Mouse (Mus musculus) CH12.LX (cell line): ENCODE results near the gene Nasp. TPM values are rescaled to one million over a fixed set of nuclear protein-coding genes. Genes with fewer than 3 reads are reported as not detected.

Experiments
- DNase-seq: peaks from one replicate; pipeline ENCODE4 v3.0.0-alpha.2; 2013; ENCODE audit errors: extremely low read depth
- H3K27ac ChIP-seq: 2 replicates; pipeline ENCODE4 v1.5.1; 2012; ENCODE audit warnings: low read depth, mild to moderate bottlenecking, control low read depth, moderate library complexity; ENCODE audit not compliant: insufficient read depth
- H3K27me3 ChIP-seq: replicated peaks from 2 replicates; pipeline ENCODE3; 2012; ENCODE audit warnings: inconsistent platforms
- H3K36me3 ChIP-seq, 2 experiments: replicated peaks in 1 of 2; 2 replicates each; pipeline versions ENCODE3 to v1.6.1; 2012; ENCODE audit warnings: inconsistent platforms in 1 of 2, low read length in 1 of 2, mild to moderate bottlenecking in 1 of 2, mixed read lengths in 1 of 2, moderate library complexity in 1 of 2; ENCODE audit not compliant: control insufficient read depth in 1 of 2, insufficient read depth in 1 of 2
- H3K4me1 ChIP-seq, 2 experiments: 2 replicates each; pipeline ENCODE4 v1.6.1; 2012; ENCODE audit warnings: inconsistent platforms in 1 of 2, moderate library complexity in 1 of 2; ENCODE audit not compliant: insufficient read depth in 2 of 2, control insufficient read depth in 1 of 2
- H3K4me2 ChIP-seq: 2 replicates; pipeline ENCODE4 v1.6.1; 2012; ENCODE audit warnings: low read depth, mild to moderate bottlenecking, control low read depth; ENCODE audit not compliant: poor library complexity, insufficient read depth, severe bottlenecking
- H3K4me3 ChIP-seq, 3 experiments: fragments of 150-350 bp in 1 of 3; sonication (generic) in 1 of 3; replicated peaks in 1 of 3; 2 replicates each; pipeline versions ENCODE3 to v1.5.1; 2011 to 2012; ENCODE audit warnings: low read depth in 2 of 3, low read length in 2 of 3, mild to moderate bottlenecking in 2 of 3, moderate library complexity in 2 of 3, control low read depth in 1 of 3, improper control_type of control experiment in 1 of 3, inconsistent platforms in 1 of 3, mixed read lengths in 1 of 3; ENCODE audit not compliant: poor library complexity in 1 of 3
- H3K79me2 ChIP-seq: replicated peaks from 2 replicates; pipeline ENCODE4 v1.6.1; 2012; ENCODE audit warnings: mild to moderate bottlenecking, moderate library complexity; ENCODE audit not compliant: control insufficient read depth, poor library complexity, insufficient read depth, severe bottlenecking; ENCODE audit errors: extremely low read depth
- H3K9ac ChIP-seq: 2 replicates; pipeline ENCODE4 v1.6.1; 2012; ENCODE audit warnings: low read depth, mild to moderate bottlenecking, control low read depth, moderate library complexity; ENCODE audit not compliant: insufficient read depth
- H3K9me3 ChIP-seq: replicated peaks from 2 replicates; pipeline ENCODE3; 2012; ENCODE audit warnings: low read length, inconsistent platforms, mixed read lengths
- BHLHE40 ChIP-seq: IDR thresholded peaks from 2 replicates; pipeline ENCODE4 v1.6.1; 2011; ENCODE audit warnings: mild to moderate bottlenecking, low read depth, low read length, improper control_type of control experiment
- CHD2 ChIP-seq: IDR thresholded peaks from 2 replicates; pipeline ENCODE4 v1.6.1; 2011; ENCODE audit warnings: low read length, improper control_type of control experiment
- E2F4 ChIP-seq: IDR thresholded peaks from 2 replicates; pipeline ENCODE4 v1.6.1; 2011; ENCODE audit warnings: low read depth, low read length, improper control_type of control experiment; ENCODE audit not compliant: insufficient replicate concordance
- ELF1 ChIP-seq: IDR thresholded peaks from 2 replicates; pipeline ENCODE4 v1.6.1; 2014; ENCODE audit warnings: low read depth, mild to moderate bottlenecking, inconsistent platforms, low read length, improper control_type of control experiment
- EP300 ChIP-seq: IDR thresholded peaks from 2 replicates; pipeline ENCODE4 v1.6.1; 2011; ENCODE audit warnings: low read length, improper control_type of control experiment
- HCFC1 ChIP-seq: IDR thresholded peaks from 2 replicates; pipeline ENCODE4 v1.6.1; 2012; ENCODE audit warnings: low read depth, mild to moderate bottlenecking, inconsistent platforms, low read length, improper control_type of control experiment
- JUND ChIP-seq: conservative IDR thresholded peaks from 2 replicates; pipeline ENCODE4 v1.6.1; 2011; ENCODE audit warnings: low read depth, low read length, improper control_type of control experiment
- KAT2A ChIP-seq: IDR thresholded peaks from 2 replicates; pipeline ENCODE4 v1.6.1; 2012; ENCODE audit warnings: low read length, improper control_type of control experiment, inconsistent platforms; ENCODE audit not compliant: insufficient replicate concordance
- MAX ChIP-seq: IDR thresholded peaks from 2 replicates; pipeline ENCODE4 v1.6.1; 2011; ENCODE audit warnings: low read length, improper control_type of control experiment
- MAZ ChIP-seq: IDR thresholded peaks from 2 replicates; pipeline ENCODE4 v1.6.1; 2012; ENCODE audit warnings: low read depth, mild to moderate bottlenecking, inconsistent platforms, low read length, improper control_type of control experiment, moderate library complexity
- MXI1 ChIP-seq: IDR thresholded peaks from 2 replicates; pipeline ENCODE4 v1.6.1; 2011; ENCODE audit warnings: mild to moderate bottlenecking, low read depth, low read length, improper control_type of control experiment
- NELFE ChIP-seq: IDR thresholded peaks from 2 replicates; pipeline ENCODE4 v1.6.1; 2011; ENCODE audit warnings: low read depth, low read length, improper control_type of control experiment
- NRF1 ChIP-seq: IDR thresholded peaks from 2 replicates; pipeline ENCODE4 v1.6.1; 2014; ENCODE audit warnings: low read depth, mild to moderate bottlenecking, inconsistent platforms, low read length, improper control_type of control experiment, moderate library complexity
- PAX5 ChIP-seq: IDR thresholded peaks from 2 replicates; pipeline ENCODE4 v1.6.1; 2012; ENCODE audit warnings: low read length, inconsistent platforms, mixed read lengths
- POLR2A ChIP-seq: IDR thresholded peaks from 2 replicates; pipeline ENCODE4 v1.6.1; 2011; ENCODE audit warnings: low read depth, mild to moderate bottlenecking, improper control_type of control experiment, low read length
- POLR2AphosphoS2 ChIP-seq: IDR thresholded peaks from 2 replicates; pipeline ENCODE4 v1.6.1; 2011; ENCODE audit warnings: low read depth, low read length, improper control_type of control experiment
- TBP ChIP-seq: conservative IDR thresholded peaks from 2 replicates; pipeline ENCODE4 v1.6.1; 2011; ENCODE audit warnings: low read depth, low read length, improper control_type of control experiment
- TCF12 ChIP-seq: IDR thresholded peaks from 2 replicates; pipeline ENCODE4 v1.6.1; 2014; ENCODE audit warnings: low read depth, mild to moderate bottlenecking, inconsistent platforms, low read length, improper control_type of control experiment
- USF1 ChIP-seq: IDR thresholded peaks from 2 replicates; pipeline ENCODE4 v1.6.1; 2014; ENCODE audit warnings: low read depth, mild to moderate bottlenecking, inconsistent platforms, low read length, improper control_type of control experiment
- ZMIZ1 ChIP-seq: IDR thresholded peaks from 2 replicates; pipeline ENCODE4 v1.6.1; 2012; ENCODE audit warnings: low read depth, mild to moderate bottlenecking, inconsistent platforms, low read length, improper control_type of control experiment
- dilution Hi-C: fragments of 300-500 bp; cut with MboI; formaldehyde crosslinking; loops from 2 replicates; pipeline ENCODE4 v1.14.3; 2020; ENCODE audit warnings: low sequenced_read_pairs; ENCODE audit not compliant: extremely low pct_unique_long_range_greater_than_20kb, extremely low pct_ligation_motif_present
- in situ Hi-C: fragments of 300-500 bp; cut with MboI; formaldehyde crosslinking; loops from 3 replicates; pipeline ENCODE4 v1.14.3; 2019; ENCODE audit warnings: low sequenced_read_pairs, low pct_ligation_motif_present, low pct_unique_long_range_greater_than_20kb, mixed read lengths
- polyA plus RNA-seq: library from polyadenylated mRNA; unstranded; fragments of >175 nt; gene quantifications from 2 replicates; pipeline ENCODE4 v1.2.1, GENCODE M21; 2012; ENCODE audit warnings: low read depth; ENCODE audit not compliant: insufficient read length
- total RNA-seq, 2 experiments: library from RNA; depleted of rRNA; stranded (reverse); fragments of 300-350 nt in 1 of 2; fragments of >200 nt in 1 of 2; gene quantifications; 2 replicates each; pipeline ENCODE4 v1.2.3; 2012 to 2014

The Nasp gene
- total and polyA plus RNA-seq, 3 experiments = 139 to 347 (median 308) TPM

DNA sequence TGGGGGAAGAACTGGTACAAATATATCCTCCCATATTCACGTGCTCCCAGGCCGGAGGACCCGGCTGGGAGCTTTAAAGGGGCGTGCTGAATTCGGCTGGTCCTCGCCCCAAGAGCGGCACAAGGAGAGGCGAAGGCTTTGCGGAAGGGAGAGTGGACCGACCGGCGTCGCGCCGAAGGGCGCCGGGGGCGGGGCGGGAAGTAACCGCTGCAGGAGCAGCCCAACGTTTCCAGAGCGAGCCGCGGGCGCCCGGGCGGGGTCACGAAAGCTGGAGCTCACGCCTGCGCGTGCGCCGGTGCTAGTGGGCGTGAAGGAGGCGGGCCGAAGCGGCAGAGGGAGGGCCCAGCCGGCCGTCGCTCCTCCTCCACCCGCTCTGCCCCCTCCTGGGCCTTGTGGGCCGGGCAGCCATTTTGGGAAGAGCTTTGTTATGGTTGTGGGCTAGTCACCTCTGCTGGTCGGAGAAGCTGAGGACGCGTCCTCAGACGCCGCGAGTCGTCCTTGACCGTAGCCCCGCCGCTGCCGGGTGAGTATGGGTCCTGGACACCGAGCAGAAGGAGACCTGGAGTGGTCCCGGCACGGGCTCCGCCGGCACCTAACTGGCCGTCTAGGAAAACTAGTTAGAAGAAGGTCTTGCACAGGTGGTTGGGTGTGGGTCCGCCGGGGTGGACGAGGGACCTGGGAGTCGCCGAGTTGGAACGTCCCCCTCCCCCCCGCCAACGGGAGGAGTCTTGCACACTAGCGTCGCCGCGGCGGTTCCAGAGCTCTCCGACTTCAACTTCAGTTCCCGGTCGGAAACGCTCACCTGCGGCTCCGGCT lies 70.2 kb downstream of the Nasp start, which contains the start of gene Gpbp1l1 (continued):
- no peak; the same call in 1 of the 2 replicates for TF ChIP-seq HCFC1
- TF ChIP-seq JUND = no peak
- TF ChIP-seq TBP = no peak
- TF ChIP-seq KAT2A = no peak
- TF ChIP-seq PAX5 = no peak
- TF ChIP-seq MAZ = peak; percentile 94
- TF ChIP-seq USF1 = no peak
- peak; percentile 80 for TF ChIP-seq POLR2AphosphoS2
- peak; percentile 62; the same call in 1 of the 2 replicates for TF ChIP-seq BHLHE40
- 0 out of 2 replicates have a peak, but pooled peaks have one; percentile 29 for TF ChIP-seq E2F4
- peak; percentile 92 for TF ChIP-seq NRF1
- TF ChIP-seq CHD2 = 0 out of 2 replicates have a peak, but pooled peaks have one; percentile 18
- peak; percentile 76; the same call in 1 of the 2 replicates for TF ChIP-seq MAX
- TF ChIP-seq NELFE = peak; percentile 70
- TF ChIP-seq MXI1 = peak; percentile 86
- TF ChIP-seq, all 38 proteins: peak for 17

DNA sequence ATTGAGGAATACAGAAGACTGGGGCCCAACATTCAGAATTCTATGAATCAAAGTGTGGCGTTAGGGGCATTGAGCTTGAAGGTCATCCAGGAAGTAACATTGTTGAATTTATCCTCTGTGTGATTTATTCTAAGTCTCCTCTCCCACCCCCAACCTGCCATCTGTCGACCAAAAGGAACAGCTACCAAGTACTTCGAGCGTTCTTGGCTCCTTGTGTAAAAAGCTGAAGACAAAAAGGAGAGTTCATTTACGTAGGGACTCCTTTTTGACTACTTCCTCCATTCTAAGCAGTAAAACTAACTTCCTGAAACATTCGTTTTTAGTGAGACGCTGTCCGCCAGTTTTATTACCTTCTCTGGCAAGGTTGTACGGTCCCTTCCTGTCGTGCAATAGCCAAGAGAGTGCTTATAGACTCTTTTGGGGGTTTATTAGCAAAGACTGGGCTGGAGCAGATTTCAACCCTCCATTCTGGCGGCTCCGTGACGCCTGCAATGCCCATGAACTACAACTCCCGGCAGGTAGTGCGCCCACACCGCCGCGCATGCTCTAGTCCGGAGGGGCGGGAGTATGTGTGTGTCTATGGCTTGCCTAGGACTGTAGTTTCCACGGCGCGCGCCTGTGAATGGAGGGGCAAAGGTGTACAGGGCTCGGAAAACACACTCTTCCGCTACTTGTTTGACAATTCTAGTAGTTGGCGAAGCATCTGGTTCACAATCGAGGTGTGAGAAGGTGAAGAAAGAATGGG lies 71.0 kb downstream of the Nasp start:
- H3K36me3 ChIP-seq = peaks cover 10 to 25% of the 10 kb centered on the region in 2 experiments
- dilution Hi-C loops (no loop called here), in situ Hi-C loops (no loop called here)
- TF ChIP-seq EP300 (no peak), POLR2AphosphoS2 (peak; percentile 84), NRF1 (peak; percentile 92), MAX (no peak), NELFE (peak; percentile 78; the same call in 1 of the 2 replicates), HCFC1 (peak; percentile 93), PAX5 (no peak), TCF12 (peak; percentile 81; the same call in 1 of the 2 replicates), ZMIZ1 (peak; percentile 72; the same call in 1 of the 2 replicates), KAT2A (peak; percentile 92; the same call in 1 of the 2 replicates), POLR2A (peak; percentile 84), TBP (peak; percentile 62; the same call in 1 of the 2 replicates), ELF1 (peak; percentile 69)
- no peaks in the 10 kb centered on the region for H3K27me3 ChIP-seq
- H3K79me2 ChIP-seq = peaks cover 38% of the 10 kb centered on the region
- peak overlapping the region; percentile 81 for H3K27ac ChIP-seq
- peak overlapping the region; percentile 93 for H3K4me2 ChIP-seq
- DNase-seq = peak; percentile 93
- H3K4me3 ChIP-seq = peak overlapping the region; percentile 68 to 99 (median 93)
- peaks cover 0 to 14% of the 10 kb centered on the region in 2 experiments; a peak in 1 of 4 replicates for H3K4me1 ChIP-seq
- peak overlapping the region; percentile 90 for H3K9ac ChIP-seq
- H3K9me3 ChIP-seq = no peaks in the 10 kb centered on the region
